Mouse (Mus musculus) kidney, adult 8-10 months (tissue): ENCODE measurements around the gene Lrrk1.

Source experiments
- DNase-seq, 2 experiments: peaks; one replicate each; pipeline ENCODE4 v3.0.0; 2022

Lrrk1 gene

DNA sequence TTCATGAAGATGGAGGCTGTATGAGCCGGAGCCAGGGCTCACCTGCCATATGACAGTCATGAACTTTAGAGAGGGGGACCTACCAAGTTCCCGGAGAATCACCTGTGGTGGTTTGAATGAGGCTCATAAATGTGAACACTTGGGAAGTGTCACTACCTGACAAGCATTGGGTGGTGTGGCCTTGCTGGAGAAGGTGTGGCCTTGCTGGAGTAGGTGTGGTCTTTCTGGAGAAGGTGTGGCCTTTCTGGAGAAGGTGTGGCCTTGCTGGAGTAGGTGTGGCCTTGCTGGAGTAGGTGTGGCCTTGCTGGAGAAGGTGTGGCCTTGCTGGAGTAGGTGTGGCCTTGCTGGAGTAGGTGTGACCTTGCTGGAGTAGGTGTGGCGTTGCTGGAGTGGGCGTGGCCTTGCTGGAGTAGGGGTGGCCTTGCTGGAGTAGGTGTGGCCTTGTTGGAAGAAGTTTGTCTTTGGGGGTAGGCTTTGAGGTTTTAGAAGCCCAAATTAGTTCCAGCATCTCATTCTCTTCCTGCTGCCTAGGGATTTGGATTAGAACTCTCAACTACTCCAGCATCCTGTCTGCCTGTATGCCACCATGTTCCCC, 54.1 kb downstream of the Lrrk1 start:
- no peak for DNase-seq

DNA sequence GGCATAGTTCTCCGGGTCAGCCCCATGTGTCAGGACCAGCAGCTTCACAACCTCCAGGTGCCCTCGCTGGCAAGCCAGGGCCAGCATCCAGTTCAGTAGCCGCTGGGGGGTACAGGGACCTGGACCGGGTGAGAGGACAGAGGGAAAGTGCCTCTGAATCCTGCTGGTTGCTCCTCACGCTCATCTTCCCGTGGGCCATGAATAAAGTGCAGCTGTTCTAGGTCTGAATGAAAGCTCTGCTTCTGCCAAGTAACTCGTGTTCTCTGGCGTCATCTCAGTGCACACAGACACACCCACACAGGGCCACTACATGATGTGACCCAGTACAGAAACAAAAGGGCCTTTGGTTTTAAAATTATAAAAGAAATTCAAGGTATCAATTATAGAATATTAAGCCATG, 55.8 kb downstream of the Lrrk1 start:
- no peak for DNase-seq

DNA sequence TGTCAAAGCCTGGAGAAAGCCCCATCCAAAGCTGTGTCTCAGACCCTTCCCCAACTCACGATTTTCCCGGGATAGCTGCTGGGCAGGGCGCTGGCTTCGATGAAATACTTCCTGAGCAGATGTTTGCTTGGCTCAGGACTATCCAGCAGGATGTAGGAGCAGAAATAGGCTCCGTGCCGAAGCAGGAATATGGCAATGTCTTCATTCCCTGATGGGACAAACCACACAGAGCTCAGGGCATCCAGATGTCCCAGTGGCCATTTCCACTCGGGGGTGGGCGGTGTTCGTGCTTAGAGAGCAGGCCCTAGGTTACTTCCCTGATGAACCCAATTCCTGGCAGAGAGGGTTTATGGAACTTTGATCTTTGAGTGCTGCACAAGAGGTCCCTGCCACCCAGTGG, 57.5 kb downstream of the Lrrk1 start:
- no peak for DNase-seq

DNA sequence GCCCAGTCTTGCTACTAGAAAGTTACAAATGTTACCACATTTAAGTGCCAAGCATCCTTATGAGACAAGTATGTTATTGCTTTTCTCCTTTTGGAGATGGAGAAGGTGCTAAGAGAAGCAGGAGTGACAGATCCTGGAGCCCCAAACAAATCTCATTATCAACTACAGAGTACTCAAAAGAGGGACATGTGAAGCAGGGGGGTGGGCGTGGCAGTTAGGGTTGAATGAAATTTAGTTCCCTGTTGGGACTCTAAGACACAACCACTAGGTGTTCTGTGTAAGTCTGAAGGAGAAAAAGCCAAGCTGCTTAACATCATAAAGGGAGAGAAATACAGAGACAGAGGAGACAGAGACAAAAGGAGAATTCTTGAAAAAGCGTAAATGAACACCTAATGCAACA, 60.6 kb downstream of the Lrrk1 start:
- no peak for DNase-seq

DNA sequence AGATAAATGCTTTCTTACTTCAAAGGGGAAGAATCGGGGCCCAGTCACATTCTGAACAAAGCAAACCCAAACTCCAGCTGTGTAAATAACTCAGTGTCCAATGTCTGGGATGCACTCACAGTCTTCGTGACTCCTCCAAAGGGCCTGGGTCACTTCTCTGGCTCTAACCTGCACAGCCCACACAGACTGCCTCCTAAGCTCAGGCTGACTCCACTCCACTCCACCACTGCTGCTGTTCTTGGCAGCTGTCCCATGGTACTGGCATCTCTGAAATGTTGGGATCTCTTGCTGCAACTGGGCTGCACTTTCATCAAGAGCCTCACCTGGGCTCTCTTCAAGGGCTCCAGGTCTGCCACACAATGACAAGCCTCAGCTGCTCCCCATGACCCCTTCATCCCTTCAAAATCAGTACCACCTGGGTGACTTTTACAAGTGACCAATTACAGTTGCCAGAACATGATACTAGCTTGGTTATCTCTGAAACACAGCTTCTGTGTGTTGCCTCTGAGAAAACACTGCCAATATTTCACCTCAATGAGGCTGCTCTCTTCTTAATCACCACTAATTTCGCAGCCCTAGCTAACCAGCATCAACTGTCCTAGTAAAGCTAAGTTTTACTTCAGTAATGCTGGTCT, 62.6 kb downstream of the Lrrk1 start:
- DNase-seq, result no peak

DNA sequence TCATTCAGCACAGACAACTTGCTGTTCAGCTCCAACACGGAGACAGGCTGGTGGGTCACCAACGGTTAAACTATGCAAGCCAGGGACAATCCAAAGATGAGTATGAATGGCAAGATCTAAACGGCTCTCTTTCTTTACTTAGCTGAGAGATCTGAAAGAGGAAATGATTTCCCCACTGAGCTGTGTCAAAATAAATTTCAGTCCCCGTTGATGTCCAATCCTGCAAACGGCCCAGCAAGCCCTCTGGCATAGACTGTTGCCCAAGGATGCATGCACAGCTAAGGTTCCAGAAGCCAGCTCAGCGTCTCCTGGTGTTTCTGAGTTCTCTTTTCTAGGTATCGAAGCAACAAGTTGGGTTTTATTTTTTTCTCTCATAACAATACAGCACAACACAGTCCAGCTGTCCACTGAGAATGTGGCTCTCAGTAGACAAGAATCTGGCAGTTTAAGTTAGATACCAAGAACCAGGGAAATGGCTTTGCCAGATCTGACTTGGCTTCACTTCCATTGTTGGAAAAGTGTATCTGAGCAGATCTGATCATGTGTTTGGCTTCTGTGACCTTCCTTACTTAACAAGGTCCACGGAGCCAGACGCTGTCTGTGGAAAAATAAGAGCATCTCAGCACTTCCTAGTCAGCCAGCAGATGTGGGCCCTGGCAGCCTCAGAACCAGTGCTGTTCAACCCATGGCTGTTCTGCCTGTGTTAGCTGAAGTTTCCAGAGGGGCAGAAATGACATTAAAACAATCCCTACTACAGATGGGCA, 64.7 kb downstream of the Lrrk1 start:
- no peak for DNase-seq

DNA sequence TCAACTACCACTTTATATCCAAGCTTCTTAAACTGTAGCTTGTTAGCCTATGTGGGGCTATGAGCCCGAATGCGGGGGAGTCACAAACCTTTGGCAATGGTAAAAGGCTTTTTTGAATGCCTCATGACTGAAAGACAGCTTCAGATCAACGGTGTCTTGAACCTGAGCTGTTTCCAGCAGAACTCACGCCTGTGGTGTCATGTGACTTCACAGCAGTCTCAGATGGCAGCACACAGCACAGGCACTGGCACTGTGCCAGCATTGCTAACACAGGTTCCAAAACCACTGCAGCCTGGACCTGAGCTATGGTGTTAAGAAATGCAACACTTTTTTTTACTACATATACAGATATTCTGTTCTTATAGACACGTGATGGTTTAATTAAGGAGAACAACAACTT, 67.2 kb downstream of the Lrrk1 start:
- DNase-seq, result peak; percentile 44 to 55

DNA sequence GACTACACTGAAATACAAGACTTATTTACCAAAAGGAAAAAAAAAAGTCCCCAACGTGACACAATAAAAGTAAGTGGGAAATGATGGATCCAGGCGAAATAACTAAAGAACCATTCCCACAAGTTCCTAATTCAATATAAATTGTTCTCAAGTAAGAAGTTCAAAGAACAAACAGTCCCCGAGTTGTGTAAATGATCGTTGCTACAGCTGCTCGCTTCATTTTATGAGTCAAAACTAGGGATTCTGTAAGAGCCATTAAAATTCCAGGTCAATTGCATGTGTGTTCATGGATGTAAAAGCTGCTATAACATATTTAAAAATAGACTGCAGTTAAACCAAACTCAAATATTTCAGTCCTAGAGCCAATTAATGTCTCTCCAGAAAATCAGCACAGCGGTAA, 70.0 kb downstream of the Lrrk1 start:
- no peak for DNase-seq

DNA sequence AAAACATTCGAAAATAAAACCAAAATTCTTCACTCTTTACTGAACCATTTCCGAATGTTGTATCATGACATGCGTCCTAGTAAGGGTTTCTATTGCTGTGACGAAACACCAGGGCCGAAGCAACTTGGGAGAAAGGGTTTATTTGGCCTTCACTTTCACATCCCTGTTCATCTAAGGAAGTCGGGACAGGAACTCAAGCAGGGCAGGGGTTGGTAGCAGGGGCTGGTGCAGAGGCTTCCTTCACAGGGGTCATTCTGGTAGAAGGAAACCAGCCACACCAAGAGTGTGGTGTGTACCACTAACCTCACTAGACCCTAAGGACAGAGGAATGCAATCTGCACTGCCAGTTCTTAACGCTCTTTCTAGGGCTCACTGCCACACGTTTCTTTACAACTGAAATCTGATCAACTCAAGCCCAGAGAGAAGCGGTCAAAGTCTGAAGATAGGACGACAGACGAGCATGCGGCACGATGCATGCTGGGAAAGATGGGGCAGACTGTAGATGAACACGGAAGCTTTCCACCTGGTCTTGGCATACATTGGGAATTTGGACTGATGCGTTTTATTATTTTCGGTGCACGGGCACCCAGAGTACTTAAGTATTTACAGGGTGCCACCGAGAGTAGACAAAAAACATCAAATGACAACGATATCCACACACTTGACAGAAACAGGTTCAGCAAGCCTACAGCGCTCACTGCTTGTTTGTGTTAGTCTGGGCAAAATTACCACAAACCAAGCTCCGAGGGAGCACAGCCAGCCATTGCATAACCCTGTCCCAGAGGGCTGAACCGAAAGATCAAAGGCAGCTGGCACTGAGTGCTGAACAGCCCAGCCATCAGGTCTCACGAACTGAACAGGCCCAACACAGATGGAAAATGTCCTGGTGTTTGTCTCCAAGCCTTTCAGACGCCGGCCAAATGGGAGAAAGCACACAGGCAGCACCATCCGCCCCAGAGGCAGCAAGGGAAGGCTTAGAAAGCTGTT, 77.2 kb downstream of the Lrrk1 start:
- DNase-seq, result peak; percentile 51 to 58

DNA sequence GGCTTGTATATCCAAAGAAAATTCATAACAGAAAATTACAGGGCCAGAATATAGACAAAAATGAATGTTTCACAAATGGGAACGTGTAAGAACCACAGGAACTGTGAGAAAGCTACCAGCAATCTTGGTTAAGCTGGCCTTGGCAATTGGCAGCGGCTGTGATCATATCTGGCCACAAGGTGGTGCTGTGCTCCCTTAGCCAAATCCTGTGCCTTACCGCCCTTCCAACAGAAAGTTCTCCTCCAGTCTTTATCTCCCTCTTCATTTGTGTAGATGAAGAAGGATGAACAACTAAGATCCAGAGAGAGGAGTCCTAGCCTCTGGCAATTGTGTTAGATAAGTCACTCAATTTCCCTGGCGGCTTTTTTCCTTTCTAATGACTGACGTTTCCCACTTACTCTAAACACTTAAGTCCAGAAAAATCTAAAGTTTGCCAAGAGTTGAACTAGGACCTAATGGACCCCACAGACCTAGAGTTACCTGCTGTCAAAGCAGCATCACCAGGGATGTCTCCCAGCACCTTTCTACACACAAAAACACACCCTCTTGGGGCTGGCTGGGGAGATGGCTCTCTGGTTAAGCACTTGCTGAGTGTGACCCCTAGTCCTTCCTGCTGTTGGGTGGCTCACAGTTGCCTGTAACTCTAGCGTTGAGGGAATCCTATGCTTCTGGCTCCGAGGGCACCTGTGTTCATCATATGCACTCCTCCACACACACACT, 78.0 kb downstream of the Lrrk1 start:
- peak; percentile 34 to 69 for DNase-seq

DNA sequence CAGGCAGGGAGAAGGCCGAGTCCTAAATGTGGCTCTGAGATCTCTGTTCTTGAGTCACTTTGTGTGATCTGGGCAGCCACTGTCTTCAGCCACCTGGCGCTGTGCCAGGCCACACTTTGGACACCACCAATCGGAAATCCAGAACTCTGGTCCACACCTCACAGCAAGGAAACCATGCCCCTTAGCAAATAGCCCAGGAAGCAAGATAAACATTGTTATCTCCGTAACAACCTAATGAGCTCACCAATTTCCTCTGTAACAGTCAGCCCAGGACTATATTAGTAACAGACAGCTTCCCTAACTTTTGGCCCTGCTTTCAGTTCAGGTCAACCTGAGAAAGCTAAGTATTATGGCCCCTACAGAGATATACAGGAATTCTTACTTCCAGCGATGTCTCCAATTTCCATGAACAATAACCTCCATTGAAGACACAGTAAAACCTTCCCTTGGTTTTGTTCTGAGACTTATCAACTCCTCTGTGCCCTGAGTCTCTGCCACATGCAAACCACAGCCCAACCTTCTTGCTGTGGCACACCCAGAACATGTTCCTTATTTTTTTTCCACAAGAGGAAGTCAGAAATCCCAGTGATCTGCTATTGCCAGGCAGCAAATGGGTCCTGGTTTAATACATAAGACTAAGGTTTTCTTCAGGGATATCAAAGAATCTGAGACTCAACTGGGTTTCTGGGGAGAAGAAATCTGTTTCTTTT, 78.8 kb downstream of the Lrrk1 start:
- no peak for DNase-seq

DNA sequence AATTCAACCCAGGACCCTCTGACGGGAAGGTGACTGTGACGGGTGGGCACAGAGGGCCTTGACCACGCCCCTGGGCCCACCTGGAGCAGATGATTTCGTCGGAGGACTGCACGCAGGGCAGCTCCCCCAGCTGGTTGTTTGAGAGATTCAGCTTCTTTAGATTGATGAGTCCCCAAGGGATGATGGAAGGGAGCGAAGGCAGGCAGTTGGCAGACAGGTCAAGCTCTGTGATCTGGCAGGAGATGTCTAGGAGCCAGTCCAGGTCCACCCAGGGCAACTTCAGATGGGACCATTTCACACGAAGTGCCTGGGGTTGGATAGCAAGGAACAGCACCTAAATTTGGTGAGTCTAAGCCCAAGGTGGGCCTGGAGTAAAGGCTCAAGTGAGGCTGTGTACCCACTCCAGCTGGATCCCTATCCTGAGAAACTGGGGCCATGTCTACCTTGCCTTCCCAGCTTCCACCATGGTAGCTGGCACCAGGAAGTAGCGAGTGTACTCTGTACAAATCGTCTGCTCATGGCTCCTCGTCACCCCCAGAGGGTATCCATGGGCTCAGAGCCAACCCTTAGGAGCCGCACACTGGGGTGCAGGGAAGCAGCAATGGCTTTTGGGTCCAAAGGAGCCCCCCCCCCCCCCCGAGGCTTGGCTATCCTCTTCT, 79.4 kb downstream of the Lrrk1 start:
- DNase-seq, result no peak

DNA sequence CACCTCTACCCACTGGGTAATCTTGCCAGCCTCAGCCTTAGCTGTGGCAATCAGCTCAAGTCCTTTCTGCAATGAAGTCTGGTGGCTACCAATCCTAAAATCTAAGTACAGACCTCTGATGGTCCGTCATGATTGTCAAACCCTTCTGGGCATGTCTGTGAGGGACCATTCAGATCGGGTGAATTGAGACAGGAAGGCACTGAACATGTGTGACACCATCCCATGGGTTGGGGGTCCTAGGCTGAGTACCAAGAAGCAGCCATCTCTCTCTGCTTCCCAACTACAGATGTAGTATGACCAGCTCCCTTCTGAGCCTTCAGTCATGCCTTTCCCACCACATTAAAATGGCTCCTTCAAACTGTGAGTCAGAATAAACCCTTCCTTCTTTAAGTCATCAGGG, 80.4 kb downstream of the Lrrk1 start:
- no peak for DNase-seq

DNA sequence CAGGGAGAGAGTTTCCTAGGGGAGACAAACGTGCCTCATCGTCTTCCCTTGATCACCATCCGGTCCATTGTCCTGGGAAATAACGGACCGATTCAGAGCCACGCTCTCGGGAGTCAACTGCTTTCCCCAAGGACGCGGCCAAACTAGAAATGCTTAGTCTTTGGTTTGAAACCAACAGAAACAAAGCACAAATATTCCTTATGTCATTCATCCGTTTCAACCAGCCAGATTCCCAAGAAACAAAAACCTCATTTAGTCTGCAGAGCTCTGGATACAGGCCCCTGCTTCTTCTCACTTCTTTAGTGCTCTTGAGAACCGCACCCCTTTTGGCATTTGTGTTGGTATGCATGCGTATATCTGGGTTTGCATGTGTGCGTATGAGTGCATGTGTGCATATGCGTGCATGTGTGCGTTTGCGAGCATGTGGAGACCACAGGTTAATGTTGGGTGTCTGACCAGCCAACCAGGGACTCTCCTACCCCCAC, 82.4 kb downstream of the Lrrk1 start:
- DNase-seq, result no peak

DNA sequence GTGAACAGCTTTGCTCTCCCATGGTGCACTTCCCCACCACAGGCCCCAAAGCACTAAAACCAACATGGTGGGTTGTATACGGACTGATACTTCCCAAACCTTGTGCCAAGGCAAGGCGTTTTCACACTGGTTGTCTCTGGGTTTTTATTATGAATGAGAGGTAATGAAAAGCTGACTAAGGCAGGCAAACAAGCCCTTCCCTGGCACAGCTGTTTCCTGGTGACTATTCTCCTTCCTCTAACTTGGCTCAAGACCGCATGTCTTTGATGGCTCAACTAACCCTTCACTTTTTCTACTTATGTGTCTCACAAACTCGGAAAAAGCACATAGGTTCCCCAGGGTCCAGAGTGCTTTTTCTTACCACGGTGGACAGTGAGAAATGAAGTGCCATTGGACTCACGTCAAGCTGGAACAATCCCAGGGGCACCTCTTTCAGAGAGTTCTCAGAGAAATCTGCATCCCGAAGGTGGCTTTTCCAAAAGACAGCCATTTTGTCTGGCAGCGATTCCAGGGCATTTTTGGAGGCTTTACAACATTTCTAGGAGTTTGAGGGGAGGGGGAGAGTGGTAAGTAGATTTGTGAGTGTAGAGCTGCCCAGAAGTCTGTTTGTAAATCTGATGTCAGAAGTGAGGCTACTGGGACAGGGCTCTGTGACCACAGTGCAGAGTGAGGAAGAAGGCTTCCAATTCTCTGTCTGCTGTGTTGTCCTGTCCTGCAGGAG, 83.0 kb downstream of the Lrrk1 start:
- DNase-seq, result no peak

DNA sequence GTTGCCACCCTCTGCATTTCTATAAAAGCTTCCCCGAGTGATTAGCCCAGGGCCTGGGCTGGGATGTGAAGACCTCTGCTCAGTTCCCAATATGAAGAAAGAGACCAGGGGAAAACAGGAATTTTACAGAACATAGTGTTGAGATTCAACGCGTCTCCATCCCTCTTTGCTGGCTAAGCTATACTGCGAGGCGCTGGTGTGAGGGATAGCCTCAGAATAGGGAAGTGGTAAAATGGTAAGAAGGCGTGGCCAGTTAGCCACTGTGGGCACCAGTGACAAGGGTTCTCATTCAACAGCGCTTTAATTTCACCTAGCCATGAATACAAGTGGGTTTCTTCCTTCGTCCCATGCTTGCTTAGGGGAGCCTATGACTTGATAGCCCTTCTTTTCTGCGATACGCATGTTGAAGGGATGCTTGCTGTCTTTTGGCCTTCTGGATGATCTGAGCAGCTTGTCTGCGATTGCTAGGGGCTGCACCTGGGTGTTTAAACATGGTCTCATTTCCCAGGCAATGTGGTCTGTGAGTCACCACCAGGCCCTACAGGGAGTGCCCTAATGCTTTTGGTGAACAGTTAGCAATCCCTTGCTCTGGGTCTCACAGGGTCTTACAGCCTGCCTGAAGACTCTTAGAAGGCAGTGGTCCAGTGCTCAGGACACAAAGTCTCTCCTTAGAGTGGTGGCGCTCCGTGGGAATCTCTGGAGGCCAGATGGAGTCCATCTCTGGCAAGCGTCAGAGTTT, 84.1 kb downstream of the Lrrk1 start:
- no peak for DNase-seq

DNA sequence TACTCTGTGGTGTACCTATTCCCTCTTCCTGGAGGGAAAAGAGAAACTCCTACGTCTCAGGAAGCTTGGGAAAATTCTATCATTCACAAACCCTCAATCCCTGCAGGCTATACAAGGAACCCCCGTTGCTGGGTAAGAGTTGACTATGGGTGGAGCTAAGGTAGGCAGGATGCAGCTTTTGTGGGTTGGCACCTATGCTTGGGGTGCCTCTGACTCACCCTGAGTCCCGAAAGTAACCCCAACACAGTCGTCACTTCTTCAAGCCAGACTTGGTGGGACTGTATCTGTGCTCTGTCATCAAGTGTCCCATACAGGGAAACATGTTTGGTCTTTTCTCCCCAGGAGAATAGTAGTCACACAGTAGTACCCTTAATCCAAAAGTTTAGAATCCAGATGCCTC, 86.7 kb downstream of the Lrrk1 start:
- DNase-seq, result no peak

DNA sequence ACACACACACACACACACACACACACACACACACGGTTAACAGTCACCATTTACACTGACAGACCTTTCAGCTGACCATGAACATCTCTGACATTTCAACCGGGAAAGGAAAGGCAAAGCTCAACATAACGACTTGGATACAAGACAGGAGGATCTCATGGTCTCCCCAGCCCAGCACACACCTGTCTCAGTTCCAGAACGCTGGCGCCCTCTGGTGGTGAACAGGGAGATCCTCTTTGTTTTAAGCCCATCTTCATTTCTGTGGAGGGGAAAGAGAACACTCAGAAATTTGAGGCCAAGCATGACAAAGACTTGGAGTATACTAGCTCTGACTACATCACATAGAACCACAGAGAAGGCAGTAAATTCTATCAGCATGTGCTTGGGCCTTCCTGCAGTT, 87.5 kb downstream of the Lrrk1 start:
- DNase-seq, result peak; percentile 47 to 69

DNA sequence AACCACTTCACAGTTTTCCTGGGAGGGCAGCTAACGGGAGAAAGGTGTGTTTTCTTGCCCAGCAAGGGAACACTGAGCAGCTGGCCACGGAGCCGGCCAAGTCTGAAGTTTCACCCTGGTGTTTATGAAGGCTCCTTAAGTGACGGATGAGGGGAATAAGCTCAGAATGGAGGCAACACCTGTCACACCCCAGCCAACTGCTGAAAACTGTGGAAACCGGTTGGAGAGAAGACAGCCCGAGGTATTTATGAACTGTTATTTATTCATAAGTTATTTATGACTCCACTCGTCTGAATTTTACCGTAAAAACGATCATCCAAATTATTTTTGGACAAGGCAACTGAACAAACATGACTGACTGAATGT, 90.5 kb downstream of the Lrrk1 start:
- DNase-seq, result no peak
